Mouse (Mus musculus): Measurements from ENCODE around the gene Card14.

DNA sequence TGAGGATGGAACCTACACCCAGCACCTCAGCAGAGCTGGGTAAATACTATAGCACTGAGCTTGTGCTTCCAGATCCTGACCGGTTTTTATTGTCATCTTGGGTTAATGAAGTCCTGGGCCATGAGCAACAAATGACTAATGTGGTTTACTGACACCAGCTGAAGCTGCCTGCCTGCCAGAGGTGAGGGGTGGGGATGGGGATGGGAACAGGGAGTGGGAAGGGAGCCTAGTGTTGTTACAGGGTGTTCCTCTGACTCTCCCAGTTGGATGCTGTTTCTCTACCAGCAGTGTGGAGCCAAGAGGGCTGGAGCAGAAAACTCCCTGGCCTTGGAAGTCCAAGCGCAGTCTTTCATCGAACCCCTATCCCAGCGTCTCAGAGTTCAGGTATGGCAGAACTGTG, 9.2 kb downstream of the Card14 start:
- TF ChIP-seq POLR2A (IDR thresholded peaks at IDR 0.05; ENCODE audit: low read depth, low read length): no peak
- TF ChIP-seq CTCF (IDR thresholded peaks at IDR 0.05; ENCODE audit: extremely low read depth, insufficient read length, insufficient replicate concordance, low read depth, low read length): no peak
